Mouse (Mus musculus) bone marrow macrophage, adult 2 months (primary cell): ENCODE results near the gene B4galt4. TPM values are rescaled to one million over a fixed set of nuclear protein-coding genes. Genes with fewer than 3 reads are reported as not detected.

Experiments
- H3K27ac ChIP-seq: 2 replicates; pipeline ENCODE4 v1.5.1; 2012; ENCODE audit warnings: low read depth, low read length; ENCODE audit not compliant: insufficient read depth
- H3K4me1 ChIP-seq: 2 replicates; pipeline ENCODE4 v1.6.1; 2012; ENCODE audit warnings: low read length; ENCODE audit not compliant: control insufficient read depth, insufficient read depth
- H3K4me3 ChIP-seq: 2 replicates; pipeline ENCODE4 v1.5.1; 2012; ENCODE audit warnings: mild to moderate bottlenecking, low read length, moderate library complexity; ENCODE audit not compliant: insufficient read depth
- CTCF ChIP-seq: IDR thresholded peaks from 2 replicates; pipeline ENCODE4 v1.5.1; 2012; ENCODE audit warnings: low read depth, mild to moderate bottlenecking, low read length, moderate library complexity
- POLR2A ChIP-seq: IDR thresholded peaks from 2 replicates; pipeline ENCODE4 v1.6.1; 2012; ENCODE audit warnings: mild to moderate bottlenecking, low read depth, low read length, borderline replicate concordance
- polyA plus RNA-seq: library from polyadenylated mRNA; stranded (reverse); fragments of >200 nt; gene quantifications from 2 replicates; pipeline ENCODE4 v1.2.4, GENCODE M21; 2012; ENCODE audit not compliant: missing spikeins, insufficient read depth, insufficient read length

The B4galt4 gene
- polyA plus RNA-seq, 1 experiment = 9.8 TPM

DNA sequence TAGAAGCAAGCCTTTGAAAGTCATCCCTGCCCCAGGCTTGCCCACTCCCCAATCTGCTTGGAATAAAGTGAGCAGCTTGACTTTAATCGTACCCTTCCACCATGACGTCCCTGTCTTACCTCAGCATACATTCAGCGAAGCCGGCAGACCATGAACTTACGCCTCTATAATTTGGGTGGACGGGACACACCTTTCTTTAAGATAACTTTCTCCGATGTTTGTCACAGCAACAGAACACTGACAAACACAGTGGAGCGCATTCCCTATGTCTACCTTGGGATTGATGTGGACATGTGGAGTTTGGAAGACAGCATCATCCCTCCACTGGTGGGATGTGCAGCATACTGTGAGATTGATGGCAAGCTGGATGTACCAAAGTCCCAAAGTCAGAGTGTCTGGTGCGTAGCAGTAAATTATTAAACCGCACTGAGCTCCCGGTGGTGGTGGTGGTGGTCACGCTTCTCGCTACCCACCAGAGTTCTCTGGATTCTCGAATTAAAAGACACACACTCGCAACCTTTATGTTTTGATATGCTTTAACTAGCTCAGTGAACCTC, 13.4 kb upstream of the B4galt4 start:
- Histone ChIP-seq H3K27ac (no peak overlapping the region), H3K4me1 (peaks cover 6% of the 10 kb centered on the region), H3K4me3 (no peak overlapping the region)
- no peak for TF ChIP-seq POLR2A
- no peak for TF ChIP-seq CTCF

DNA sequence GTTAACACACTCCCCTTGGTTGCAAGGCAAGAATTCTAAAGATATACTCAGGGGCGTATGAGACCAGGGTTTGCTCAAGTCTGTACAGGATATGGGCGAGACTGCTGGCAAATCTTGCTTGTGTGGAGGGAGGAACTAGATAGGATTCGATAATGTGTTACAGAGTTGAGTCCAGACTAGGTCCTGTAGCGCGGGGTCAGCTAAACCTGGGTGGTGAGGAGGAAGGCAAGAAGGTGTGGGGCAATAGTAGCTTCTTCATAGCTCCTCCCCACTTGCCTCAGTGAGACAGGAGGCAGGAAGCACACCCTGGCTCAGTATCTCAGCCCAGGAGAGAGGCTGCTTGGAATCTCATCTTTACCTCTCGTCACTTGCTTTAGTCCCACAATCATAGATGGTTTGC, 12.9 kb upstream of the B4galt4 start:
- Histone ChIP-seq H3K4me3 (no peak overlapping the region), H3K4me1 (peaks cover 6% of the 10 kb centered on the region), H3K27ac (no peak overlapping the region)
- TF ChIP-seq POLR2A (no peak), CTCF (no peak)

DNA sequence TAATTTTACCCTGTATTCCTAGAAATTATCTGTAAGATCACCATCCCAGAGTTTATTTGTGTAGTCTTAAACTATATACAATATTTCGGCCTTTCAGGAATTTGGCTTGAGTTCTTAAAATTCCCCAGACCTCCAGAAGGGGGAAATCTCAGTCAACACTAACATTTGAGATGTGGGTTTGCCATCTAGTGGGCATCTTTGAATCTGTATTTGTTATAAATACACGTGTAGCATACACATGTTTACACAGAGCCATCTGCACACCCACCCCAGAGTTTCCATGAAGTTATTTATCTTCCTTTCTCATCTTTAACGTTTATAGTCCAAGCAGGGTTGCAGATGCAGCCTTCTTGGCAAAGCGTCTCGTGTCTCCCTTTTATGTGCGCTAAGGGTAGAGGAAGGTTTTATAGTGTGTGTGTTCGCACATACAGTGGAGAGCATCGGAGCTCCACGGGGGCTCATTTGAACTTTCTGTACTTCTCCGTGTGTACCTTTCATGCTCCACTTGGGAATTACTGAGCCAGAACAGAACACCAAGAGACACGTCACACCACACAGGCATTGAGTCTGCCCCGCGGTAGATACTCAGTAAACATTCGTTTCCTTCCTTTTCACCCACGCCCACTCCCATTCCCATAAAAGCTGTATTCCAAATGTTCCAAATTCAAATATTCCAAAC, 12.3 kb upstream of the B4galt4 start:
- TF ChIP-seq POLR2A = no peak
- no peak for TF ChIP-seq CTCF
- no peak overlapping the region for H3K4me3 ChIP-seq
- no peak overlapping the region for H3K27ac ChIP-seq
- peaks cover 6% of the 10 kb centered on the region for H3K4me1 ChIP-seq

GRCm38 (mm10) chr16:38730921-38731320, 11.1 kb upstream of the B4galt4 start:
- TF ChIP-seq POLR2A (no peak), CTCF (no peak)
- H3K4me1 ChIP-seq = peaks cover 6% of the 10 kb centered on the region
- H3K27ac ChIP-seq = no peak overlapping the region
- H3K4me3 ChIP-seq = no peak overlapping the region

DNA sequence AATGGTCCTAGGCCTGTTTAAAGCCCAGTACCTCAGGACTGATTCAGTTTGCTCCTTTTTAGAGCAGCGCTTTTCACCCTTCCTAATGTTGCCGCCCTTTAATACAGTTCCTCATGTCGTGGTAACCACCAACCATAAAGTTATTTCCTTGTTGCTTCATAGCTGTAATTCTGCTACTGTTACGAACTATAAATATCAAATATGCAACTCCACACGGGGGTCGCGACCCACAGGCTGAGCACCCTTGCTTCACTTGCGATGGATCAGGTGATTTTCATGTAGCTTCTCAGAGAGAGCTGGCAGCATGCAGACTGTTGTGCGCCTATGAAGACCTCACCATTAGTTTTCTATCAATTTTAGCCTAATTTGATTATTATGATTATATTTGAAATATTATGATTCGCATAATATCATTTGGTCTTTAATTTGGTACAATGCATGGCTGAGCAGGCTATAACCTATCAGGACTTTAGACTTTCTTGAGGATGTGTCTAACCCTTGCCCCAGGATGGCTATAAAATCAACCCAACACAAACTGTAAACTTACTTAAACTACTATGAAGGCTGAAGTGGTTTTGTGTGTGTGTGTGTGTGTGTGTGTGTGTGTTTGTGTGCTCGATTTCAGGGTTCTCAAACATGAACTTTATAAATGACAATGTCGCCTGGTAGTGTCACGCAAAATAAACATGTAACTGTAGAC, 710 bp upstream of the B4galt4 start:
- Histone ChIP-seq H3K27ac (no peak overlapping the region), H3K4me3 (peak overlapping the region; percentile 91), H3K4me1 (peaks cover 8% of the 10 kb centered on the region)
- TF ChIP-seq POLR2A (no peak), CTCF (no peak)

DNA sequence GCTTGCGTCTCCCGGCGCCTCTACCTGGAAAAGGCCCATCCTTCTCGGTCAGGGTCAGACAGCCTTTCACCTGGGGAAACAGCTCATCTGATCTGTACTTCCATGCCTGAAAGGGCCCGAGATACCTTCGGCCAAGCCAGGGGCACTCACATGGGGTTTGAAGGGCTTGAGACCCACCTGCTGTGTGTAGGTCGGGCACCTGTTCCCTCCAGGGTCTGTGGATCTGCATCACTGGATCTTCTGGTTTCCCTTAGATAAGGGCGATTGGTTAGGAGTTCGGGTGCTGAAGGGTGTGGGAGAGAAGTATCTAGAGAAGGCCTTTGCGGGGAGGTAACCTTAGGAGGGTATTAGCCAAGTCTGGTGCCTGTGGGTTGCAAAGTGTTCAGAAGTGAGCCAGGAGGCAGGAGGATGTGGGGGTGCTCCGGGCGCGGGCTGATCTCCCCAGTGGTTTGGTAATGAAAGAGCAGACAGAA, 631 bp downstream of the B4galt4 start:
- H3K4me1 ChIP-seq = peaks cover 8% of the 10 kb centered on the region
- TF ChIP-seq POLR2A = no peak
- no peak for TF ChIP-seq CTCF
- H3K4me3 ChIP-seq = peak overlapping the region; percentile 91
- no peak overlapping the region for H3K27ac ChIP-seq

GRCm38 (mm10) chr16:38743941-38744673, 2.0 kb downstream of the B4galt4 start:
- peaks cover 8% of the 10 kb centered on the region for H3K4me1 ChIP-seq
- H3K4me3 ChIP-seq = no peak overlapping the region
- TF ChIP-seq POLR2A = no peak
- no peak for TF ChIP-seq CTCF
- no peak overlapping the region for H3K27ac ChIP-seq

DNA sequence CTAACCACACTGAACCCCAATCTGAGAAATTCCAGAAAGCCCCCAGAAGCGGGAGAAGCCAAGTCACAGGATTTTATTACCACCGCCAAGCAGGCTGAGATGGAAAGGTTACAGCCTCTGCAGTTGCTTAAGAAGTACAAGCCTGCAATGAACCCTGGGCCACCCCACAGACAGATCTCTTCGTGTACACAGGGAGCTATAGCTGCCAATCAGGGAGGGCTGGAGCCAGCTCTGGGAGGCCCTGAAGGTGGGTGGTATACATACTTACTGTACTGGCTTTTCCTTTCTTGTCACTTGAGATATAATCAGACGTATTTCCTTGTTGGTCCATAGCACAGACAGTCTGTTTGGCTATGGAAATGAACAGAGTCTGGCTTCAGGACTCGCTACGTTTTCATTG, 8.7 kb downstream of the B4galt4 start:
- Histone ChIP-seq H3K27ac (no peak overlapping the region), H3K4me1 (peaks cover 2% of the 10 kb centered on the region; the same call in 1 of the 2 replicates), H3K4me3 (no peak overlapping the region)
- no peak for TF ChIP-seq POLR2A
- no peak for TF ChIP-seq CTCF

- no peak for TF ChIP-seq POLR2A
- TF ChIP-seq CTCF = no peak
- Histone ChIP-seq H3K27ac (no peak overlapping the region), H3K4me3 (no peak overlapping the region)
Observed at GRCm38 (mm10) chr16:38753631-38754030, 11.6 kb downstream of the B4galt4 start.

GRCm38 (mm10) chr16:38755452-38756176, 13.6 kb downstream of the B4galt4 start:
- Histone ChIP-seq H3K4me3 (no peak overlapping the region), H3K27ac (no peak overlapping the region), H3K4me1 (peaks cover 29% of the 10 kb centered on the region)
- TF ChIP-seq POLR2A (no peak), CTCF (no peak)

More at GRCm38 (mm10) chr16:38753631-38754030, 11.6 kb downstream of the B4galt4 start:
- peaks cover 16% of the 10 kb centered on the region for H3K4me1 ChIP-seq
